Mouse (Mus musculus): ENCODE measurements around the gene Tlx2.

The Tlx2 gene

GRCm38 (mm10) chr6:83054871-83055431 lies 15.1 kb downstream of the Tlx2 start, which contains the start of gene Htra2:
TSS of gene Htra2 (minus strand) at chr6:83055273.
- under 1% methylated on average over 48 of the region's 50 CpGs for WGBS

GRCm38 (mm10) chr6:83054074-83054851 lies 15.8 kb downstream of the Tlx2 start, which contains the start of gene Aup1:
TSS of gene Aup1 (plus strand) at chr6:83054521.
- WGBS = under 1% methylated on average over 64 of the region's 64 CpGs

GRCm38 (mm10) chr6:83053136-83053960 lies 16.7 kb downstream of the Tlx2 start:
- WGBS = 4% methylated on average over 26 of the region's 26 CpGs

- WGBS = 70% methylated on average over 10 of the region's 10 CpGs
Measured at GRCm38 (mm10) chr6:83049367-83049766, 20.7 kb downstream of the Tlx2 start.

- WGBS = 70% methylated on average over 9 of the region's 9 CpGs
Measured at GRCm38 (mm10) chr6:83044742-83045141, 25.4 kb downstream of the Tlx2 start.

- 90% methylated on average over 5 of the region's 5 CpGs for WGBS
Measured at GRCm38 (mm10) chr6:83043993-83044392, 26.1 kb downstream of the Tlx2 start.

- 79% methylated on average over 6 of the region's 6 CpGs for whole genome bisulfite sequencing
Measured at GRCm38 (mm10) chr6:83043561-83043960, 26.5 kb downstream of the Tlx2 start.

- WGBS = 83% methylated on average over 5 of the region's 5 CpGs
Measured at GRCm38 (mm10) chr6:83040601-83041000, 29.5 kb downstream of the Tlx2 start.

- 19% methylated on average over 24 of the region's 24 CpGs for WGBS
Measured at GRCm38 (mm10) chr6:83038496-83039012, 31.5 kb downstream of the Tlx2 start.

GRCm38 (mm10) chr6:83037188-83037587 lies 32.9 kb downstream of the Tlx2 start:
- WGBS = 83% methylated on average over 8 of the region's 8 CpGs

- WGBS = 55% methylated on average over 5 of the region's 5 CpGs
Measured at GRCm38 (mm10) chr6:83034463-83035055, 35.5 kb downstream of the Tlx2 start.

GRCm38 (mm10) chr6:83033249-83034185 lies 36.6 kb downstream of the Tlx2 start, which contains the start of the genes Dok1 and Loxl3:
TSS of gene Dok1 (minus strand) at chr6:83033471.
TSS of gene Loxl3 (plus strand) at chr6:83034173.
- WGBS = 4% methylated on average over 51 of the region's 51 CpGs

GRCm38 (mm10) chr6:83032769-83033191 lies 37.3 kb downstream of the Tlx2 start:
- WGBS = under 1% methylated on average over 31 of the region's 31 CpGs

GRCm38 (mm10) chr6:83031921-83032590 lies 38.0 kb downstream of the Tlx2 start:
- WGBS = 46% methylated on average over 18 of the region's 18 CpGs

- WGBS = 78% methylated on average over 7 of the region's 7 CpGs
Measured at GRCm38 (mm10) chr6:83031111-83031510, 39.0 kb downstream of the Tlx2 start.

- WGBS = 56% methylated on average over 10 of the region's 10 CpGs
Measured at GRCm38 (mm10) chr6:83029777-83030176, 40.3 kb downstream of the Tlx2 start.

GRCm38 (mm10) chr6:83027706-83028105 lies 42.4 kb downstream of the Tlx2 start:
- 69% methylated on average over 7 of the region's 9 CpGs for WGBS

GRCm38 (mm10) chr6:83027293-83027692 lies 42.8 kb downstream of the Tlx2 start:
- WGBS = 55% methylated on average over 8 of the region's 8 CpGs

- 94% methylated on average over 4 of the region's 4 CpGs for WGBS
Measured at GRCm38 (mm10) chr6:83025221-83025620, 44.9 kb downstream of the Tlx2 start.

GRCm38 (mm10) chr6:83024421-83024820 lies 45.7 kb downstream of the Tlx2 start:
- 75% methylated on average over 4 of the region's 4 CpGs for WGBS
